Mouse (Mus musculus) stomach, postnatal 0 days (tissue): ENCODE measurements around the gene Rabl2. TPM values are rescaled to one million over a fixed set of nuclear protein-coding genes. Genes with fewer than 3 reads are reported as not detected.

Experiments
- ATAC-seq: fragments of 200-750 bp; cut with Nextera tagmentation; 2 replicates; pipeline ENCODE4 v1.8.0; 2017; ENCODE audit not compliant: low FRiP score, low TSS enrichment
- DNase-seq: peaks from one replicate; pipeline ENCODE4 v3.0.0-alpha.2; 2016; ENCODE audit warnings: low spot score
- H3K27ac ChIP-seq: fragments of 300-500 bp; sonication (generic); replicated peaks from 2 replicates; pipeline ENCODE4 v1.5.1; 2014; ENCODE audit warnings: mild to moderate bottlenecking, control low read depth
- H3K27me3 ChIP-seq: fragments of 300-500 bp; sonication (generic); 2 replicates; pipeline ENCODE4 v1.6.1; 2014; ENCODE audit warnings: low read length; ENCODE audit not compliant: control insufficient read depth, insufficient read depth
- H3K36me3 ChIP-seq: fragments of 300-500 bp; sonication (generic); 2 replicates; pipeline ENCODE4 v1.6.1; 2014; ENCODE audit warnings: low read length, mixed read lengths; ENCODE audit not compliant: control insufficient read depth, insufficient read depth
- H3K4me1 ChIP-seq: fragments of 300-500 bp; sonication (generic); replicated peaks from 2 replicates; pipeline ENCODE4 v1.6.1; 2014; ENCODE audit warnings: antibody characterized with exemption; ENCODE audit not compliant: control insufficient read depth, insufficient read depth
- H3K4me2 ChIP-seq: fragments of 300-500 bp; sonication (generic); replicated peaks from 2 replicates; pipeline ENCODE4 v1.6.1; 2014; ENCODE audit warnings: low read depth, mild to moderate bottlenecking, control low read depth, moderate library complexity
- H3K4me3 ChIP-seq: fragments of 300-500 bp; sonication (generic); 2 replicates; pipeline ENCODE4 v1.5.1; 2014; ENCODE audit warnings: low read depth, low read length, control low read depth
- H3K9ac ChIP-seq: fragments of 300-500 bp; sonication (generic); 2 replicates; pipeline ENCODE4 v1.6.1; 2014; ENCODE audit warnings: mild to moderate bottlenecking, low read length, control low read depth, mixed read lengths
- H3K9me3 ChIP-seq: fragments of 300-500 bp; sonication (generic); 2 replicates; pipeline ENCODE4 v1.6.1; 2016; ENCODE audit warnings: low read length; ENCODE audit not compliant: control insufficient read depth
- CTCF ChIP-seq: IDR thresholded peaks from 2 replicates; pipeline ENCODE4 v1.5.1; 2016; ENCODE audit warnings: antibody characterized with exemption, low read depth, mild to moderate bottlenecking, moderate library complexity
- EP300 ChIP-seq: optimal IDR thresholded peaks from 2 replicates; pipeline ENCODE3; 2016; ENCODE audit warnings: antibody characterized with exemption
- WGBS: fragments of 180-500 bp; shearing (Covaris S2); extraction: QIAGEN DNeasy Blood & Tissue Kit; methylation state at CpG from one replicate; pipeline ENCODE4 v1.1.7; 2014; 5-methylcytosine and 5-hydroxymethylcytosine counted together
- polyA plus RNA-seq: library from polyadenylated mRNA; unstranded; fragments of >200 nt; fragmentation: Nextera tagmentation; extraction: Ambion mirVana; gene quantifications from 2 replicates; pipeline ENCODE4 v1.2.1, GENCODE M21; 2015

Rabl2 gene
- 13.4 and 14.2 TPM in 2 replicates for polyA plus RNA-seq

DNA sequence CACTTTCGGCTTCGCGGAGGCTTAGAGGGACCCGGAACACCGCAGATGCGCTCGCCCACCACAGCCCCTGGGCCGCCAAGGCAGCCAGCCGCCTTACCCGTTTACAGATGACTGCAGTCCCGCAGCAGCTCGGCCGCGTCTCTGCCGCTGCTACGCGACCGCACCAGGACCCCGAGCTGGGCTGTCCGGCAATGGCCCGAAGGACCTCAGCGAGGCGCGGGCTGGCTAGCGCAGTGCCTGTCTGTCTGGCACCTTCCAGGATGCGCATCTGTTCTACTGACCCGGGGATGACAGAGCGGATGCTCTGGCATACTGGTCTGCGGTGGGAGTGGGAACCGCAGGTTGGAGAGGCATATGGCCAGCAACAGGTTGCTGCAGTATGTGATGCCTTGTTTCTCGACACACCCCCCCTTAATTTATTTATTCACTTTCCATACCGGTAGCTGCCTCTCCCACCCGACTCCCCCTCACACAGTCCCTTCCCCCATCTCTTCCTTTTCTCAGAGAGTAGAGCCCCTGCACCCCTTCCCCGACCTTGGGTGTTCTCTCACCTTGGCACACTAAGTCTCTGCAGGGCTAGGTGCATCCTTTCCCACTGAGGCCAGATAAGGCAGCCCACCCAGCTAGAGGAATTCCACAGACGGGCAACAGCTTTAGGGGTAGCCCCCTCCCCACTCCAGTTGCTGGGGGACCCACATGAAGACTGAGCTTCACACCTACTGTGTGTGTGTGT lies at the start of gene Rabl2:
Gene Rabl2, minus strand, starts transcription at position 201 of the 733 bp plus-strand sequence.
- Histone ChIP-seq H3K27ac (no peak within 1 kb of the TSS), H3K4me3 (peak within 1 kb of the TSS; percentile 79), H3K4me1 (no peaks in the 10 kb centered on the region), H3K9me3 (no peaks in the 10 kb centered on the region), H3K4me2 (peak within 1 kb of the TSS; percentile 63), H3K9ac (peak within 1 kb of the TSS; percentile 79), H3K36me3 (no peaks in the 10 kb centered on the region), H3K27me3 (no peaks in the 10 kb centered on the region)
- peak; percentile 88 for DNase-seq
- ATAC-seq = peak; percentile 96
- TF ChIP-seq CTCF (peak; percentile 7; the same call in 1 of the 2 replicates), EP300 (no peak)
- under 1% methylated on average over 35 of the region's 35 CpGs for WGBS

DNA sequence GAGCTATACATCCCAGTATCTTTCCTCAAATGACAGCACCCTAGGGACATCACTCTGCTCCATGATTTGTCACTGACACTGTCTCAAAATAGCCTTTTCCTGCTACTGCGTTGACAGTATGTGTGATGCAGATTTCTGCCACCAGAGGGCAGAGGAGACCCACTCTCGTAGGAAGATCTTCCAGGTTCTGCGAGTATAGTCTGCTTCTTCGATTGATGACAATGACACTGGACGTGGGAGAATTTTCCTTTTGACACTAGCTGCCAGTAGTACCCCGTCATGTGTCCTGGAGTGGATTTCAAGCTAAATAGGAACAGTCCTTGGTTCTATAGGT lies 31.9 kb upstream of the Rabl2 start:
- H3K9ac ChIP-seq = no peak overlapping the region
- H3K27ac ChIP-seq = no peak overlapping the region
- no peak overlapping the region for H3K4me2 ChIP-seq
- no peaks in the 10 kb centered on the region for H3K27me3 ChIP-seq
- WGBS = 16% methylated on average over 6 of the region's 6 CpGs
- TF ChIP-seq EP300 (no peak), CTCF (peak; percentile 96)
- no peaks in the 10 kb centered on the region for H3K36me3 ChIP-seq
- DNase-seq (peak; percentile 65), ATAC-seq (no peak)
- no peak overlapping the region for H3K4me3 ChIP-seq
- H3K9me3 ChIP-seq = no peaks in the 10 kb centered on the region
- H3K4me1 ChIP-seq = no peaks in the 10 kb centered on the region

DNA sequence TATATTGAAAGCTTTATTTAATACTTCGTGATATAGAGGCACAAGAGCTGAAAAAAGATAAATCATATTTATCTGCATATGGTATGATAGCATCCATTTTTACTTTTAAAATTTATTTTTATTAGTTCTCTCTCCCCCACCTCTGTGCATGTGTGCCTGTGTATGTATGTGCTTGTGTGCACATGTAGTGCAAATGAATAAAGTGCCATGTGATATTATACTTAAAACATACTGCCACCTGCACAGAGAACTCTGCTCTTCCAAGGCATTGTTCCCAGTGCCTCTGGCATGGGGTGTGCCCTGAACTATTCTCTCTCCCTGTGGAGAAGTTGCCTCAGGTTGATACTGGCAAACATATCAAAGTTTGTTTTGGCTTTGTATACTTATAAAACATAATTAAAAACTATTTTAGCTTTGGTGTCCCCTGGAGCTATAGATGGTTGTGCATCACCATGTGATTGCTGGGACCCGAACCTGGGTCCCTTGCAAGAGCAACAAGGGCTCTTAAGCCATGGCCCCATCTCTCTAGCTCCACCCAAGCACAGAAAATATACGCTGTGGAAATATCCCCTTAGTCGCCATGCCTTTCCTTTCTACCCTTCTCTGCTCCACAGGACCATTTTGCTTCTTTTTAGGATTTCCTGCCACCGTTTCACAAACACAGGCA lies 31.4 kb upstream of the Rabl2 start:
- no peak for TF ChIP-seq EP300
- TF ChIP-seq CTCF = no peak

DNA sequence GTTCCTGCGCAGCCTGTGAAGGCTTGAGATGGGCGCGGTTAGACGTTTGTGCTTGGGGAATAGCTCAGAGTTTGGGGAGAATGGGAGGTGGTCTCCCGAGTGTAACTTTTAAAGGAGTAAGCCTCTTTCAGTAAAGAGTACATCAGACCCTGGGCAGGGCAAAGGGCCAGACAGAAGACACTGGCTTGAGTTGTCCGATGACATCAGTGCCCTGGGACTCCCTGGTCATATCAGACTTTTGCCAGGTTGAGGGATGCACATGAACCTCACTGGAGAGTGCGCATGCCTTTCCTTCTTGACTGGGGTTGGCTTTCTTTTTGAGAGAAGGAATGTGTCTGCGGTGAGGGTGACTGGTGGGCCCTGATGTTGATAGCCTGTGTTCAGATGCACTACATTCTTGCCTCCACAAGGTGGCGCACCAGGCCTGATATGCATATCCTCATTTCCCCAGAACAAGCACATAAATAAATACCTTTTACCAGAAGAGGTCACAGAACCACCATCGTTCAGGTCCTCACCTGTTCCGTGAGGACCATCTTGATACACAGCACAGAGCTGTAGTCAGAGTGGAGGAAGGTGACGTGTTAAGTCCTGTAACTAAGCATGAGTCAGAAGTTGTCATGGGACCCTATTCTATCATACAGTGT lies 30.7 kb upstream of the Rabl2 start:
- DNase-seq (peak; percentile 43), ATAC-seq (no peak)
- no peak overlapping the region for H3K4me2 ChIP-seq
- 74% methylated on average over 12 of the region's 12 CpGs for WGBS
- H3K4me3 ChIP-seq = no peak overlapping the region
- H3K9ac ChIP-seq = no peak overlapping the region
- no peaks in the 10 kb centered on the region for H3K27me3 ChIP-seq
- no peaks in the 10 kb centered on the region for H3K4me1 ChIP-seq
- H3K9me3 ChIP-seq = no peaks in the 10 kb centered on the region
- TF ChIP-seq CTCF = peak; percentile 82
- no peak for TF ChIP-seq EP300
- no peaks in the 10 kb centered on the region for H3K36me3 ChIP-seq
- no peak overlapping the region for H3K27ac ChIP-seq

More for the DNA sequence above, 31.4 kb upstream of the Rabl2 start:
- Histone ChIP-seq H3K27me3 (no peaks in the 10 kb centered on the region), H3K4me1 (no peaks in the 10 kb centered on the region), H3K4me2 (no peak overlapping the region), H3K9ac (no peak overlapping the region), H3K36me3 (no peaks in the 10 kb centered on the region), H3K4me3 (no peak overlapping the region), H3K27ac (no peak overlapping the region), H3K9me3 (no peaks in the 10 kb centered on the region)
- ATAC-seq (no peak), DNase-seq (no peak)
- WGBS = 51% methylated on average over 5 of the region's 5 CpGs

DNA sequence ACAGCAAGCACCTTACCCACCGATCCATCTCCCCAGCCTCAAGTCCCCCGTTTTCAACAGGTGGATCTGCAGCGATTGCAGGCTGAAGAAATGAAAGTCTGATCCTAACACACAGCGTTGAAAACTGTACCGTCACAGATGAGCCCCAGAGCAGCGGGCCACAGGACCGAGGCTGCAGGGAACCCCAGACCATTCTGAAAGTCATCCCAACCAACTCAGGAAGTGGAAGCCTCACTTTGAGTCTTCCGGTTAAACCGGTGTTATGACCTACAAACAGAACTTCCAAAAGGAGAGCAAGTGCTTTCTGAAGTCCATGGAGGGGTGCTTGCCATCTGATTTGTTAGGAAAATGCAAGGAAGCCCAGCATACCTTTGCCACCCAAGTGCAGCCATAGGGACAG lies 16.2 kb upstream of the Rabl2 start:
- Histone ChIP-seq H3K9ac (no peak overlapping the region), H3K4me2 (no peak overlapping the region), H3K27ac (no peak overlapping the region), H3K4me1 (no peaks in the 10 kb centered on the region), H3K9me3 (no peaks in the 10 kb centered on the region), H3K27me3 (no peaks in the 10 kb centered on the region), H3K36me3 (no peaks in the 10 kb centered on the region), H3K4me3 (no peak overlapping the region)
- TF ChIP-seq CTCF (no peak), EP300 (no peak)
- 82% methylated on average over 9 of the region's 9 CpGs for WGBS
- ATAC-seq (no peak), DNase-seq (no peak)

DNA sequence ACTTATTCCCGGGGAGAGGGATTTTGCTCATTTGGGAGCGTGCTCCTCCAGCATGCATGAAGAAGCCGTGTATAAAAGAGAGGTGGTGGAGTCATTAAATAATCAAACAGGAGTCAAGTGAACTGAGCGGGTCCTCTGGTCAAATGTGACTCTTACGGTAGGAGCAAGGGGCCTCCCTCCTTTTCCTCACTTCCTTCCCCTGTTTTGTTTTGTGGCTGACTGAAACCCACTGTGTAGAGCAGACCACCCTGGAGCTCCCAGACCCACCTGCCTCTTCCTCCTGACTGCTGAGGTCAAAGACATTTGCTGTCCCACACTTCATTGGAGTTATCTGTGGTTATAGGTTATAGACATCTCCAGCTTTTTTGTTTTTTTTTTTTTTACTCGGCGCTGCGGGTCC lies 15.8 kb upstream of the Rabl2 start:
- Histone ChIP-seq H3K9ac (no peak overlapping the region), H3K27ac (no peak overlapping the region), H3K9me3 (no peaks in the 10 kb centered on the region), H3K36me3 (no peaks in the 10 kb centered on the region), H3K4me3 (no peak overlapping the region), H3K4me2 (no peak overlapping the region), H3K27me3 (no peaks in the 10 kb centered on the region), H3K4me1 (no peaks in the 10 kb centered on the region)
- ATAC-seq (no peak), DNase-seq (no peak)
- WGBS = 74% methylated on average over 8 of the region's 8 CpGs
- TF ChIP-seq EP300 (no peak), CTCF (no peak)
